Mouse (Mus musculus): ENCODE data around the gene Hacd4. TPM values are rescaled to one million over a fixed set of nuclear protein-coding genes. Genes with fewer than 3 reads are reported as not detected.

Gene Hacd4
- polyA plus RNA-seq, 1 experiment from 2014 or later = 3.8 TPM

GRCm38 (mm10) chr4:88415017-88415416, 23.7 kb downstream of the Hacd4 start:
- H3K4me1 ChIP-seq (ENCODE audit: control insufficient read depth, insufficient read depth, low read length) = no peaks in the 10 kb centered on the region
- 43% methylated on average over 2 of the region's 2 CpGs for WGBS
- H3K27ac ChIP-seq (replicated peaks; ENCODE audit: low read depth, low read length) = no peak overlapping the region
- no peaks in the 10 kb centered on the region for H3K36me3 ChIP-seq (ENCODE audit: control insufficient read depth, insufficient read depth, low read length)
- DNase-seq = no peak
- ATAC-seq (ENCODE audit: low FRiP score, low TSS enrichment) = no peak
- no peaks in the 10 kb centered on the region for H3K9me3 ChIP-seq (ENCODE audit: control insufficient read depth, low read length)
- H3K9ac ChIP-seq (replicated peaks; ENCODE audit: low read length) = no peak overlapping the region
- H3K27me3 ChIP-seq (ENCODE audit: control insufficient read depth, insufficient read depth, low read length) = no peaks in the 10 kb centered on the region
- no peak overlapping the region for H3K4me3 ChIP-seq (replicated peaks; ENCODE audit: low read depth, low read length)
- no peak overlapping the region for H3K4me2 ChIP-seq (ENCODE audit: low read length)

DNA sequence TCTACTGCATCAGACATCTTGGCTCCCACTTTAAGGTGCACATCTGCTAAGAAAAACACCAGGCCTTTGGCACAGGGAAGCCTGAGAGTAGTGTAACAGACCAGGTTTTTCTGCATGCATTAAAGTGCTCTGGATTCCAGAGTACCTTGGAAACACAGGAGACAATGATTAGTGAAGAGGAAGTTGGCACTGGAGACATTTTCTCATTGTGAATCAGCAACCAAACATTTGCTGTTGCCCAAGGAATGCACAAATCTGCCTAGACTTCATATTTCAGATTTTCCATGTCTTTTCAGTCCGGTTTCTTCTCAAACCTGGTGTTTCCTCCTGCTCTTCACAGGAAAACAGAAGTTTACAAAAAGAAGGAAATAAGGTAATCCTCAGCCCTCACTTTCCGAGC, 26.4 kb downstream of the Hacd4 start:
- H3K4me1 ChIP-seq (ENCODE audit: control insufficient read depth, insufficient read depth, low read length) = no peaks in the 10 kb centered on the region
- H3K4me2 ChIP-seq (ENCODE audit: low read length) = no peak overlapping the region
- no peaks in the 10 kb centered on the region for H3K27me3 ChIP-seq (ENCODE audit: control insufficient read depth, insufficient read depth, low read length)
- no peaks in the 10 kb centered on the region for H3K9me3 ChIP-seq (ENCODE audit: control insufficient read depth, low read length)
- no peak for DNase-seq
- H3K36me3 ChIP-seq (ENCODE audit: control insufficient read depth, insufficient read depth, low read length) = no peaks in the 10 kb centered on the region
- H3K4me3 ChIP-seq (replicated peaks; ENCODE audit: low read depth, low read length) = no peak overlapping the region
- ATAC-seq (ENCODE audit: low FRiP score, low TSS enrichment) = no peak
- H3K9ac ChIP-seq (replicated peaks; ENCODE audit: low read length) = no peak overlapping the region
- WGBS = 94% methylated on average over 2 of the region's 2 CpGs
- no peak overlapping the region for H3K27ac ChIP-seq (replicated peaks; ENCODE audit: low read depth, low read length)

GRCm38 (mm10) chr4:88409279-88409678, 29.4 kb downstream of the Hacd4 start:
- DNase-seq (no peak), ATAC-seq (ENCODE audit: low FRiP score, low TSS enrichment) (no peak)
- Histone ChIP-seq H3K27me3 (ENCODE audit: control insufficient read depth, insufficient read depth, low read length) (no peaks in the 10 kb centered on the region), H3K4me2 (ENCODE audit: low read length) (no peak overlapping the region), H3K9ac (replicated peaks; ENCODE audit: low read length) (no peak overlapping the region), H3K4me3 (replicated peaks; ENCODE audit: low read depth, low read length) (no peak overlapping the region), H3K4me1 (ENCODE audit: control insufficient read depth, insufficient read depth, low read length) (peaks cover 3% of the 10 kb centered on the region; the same call in 1 of the 2 replicates), H3K9me3 (ENCODE audit: control insufficient read depth, low read length) (no peaks in the 10 kb centered on the region), H3K36me3 (ENCODE audit: control insufficient read depth, insufficient read depth, low read length) (no peaks in the 10 kb centered on the region), H3K27ac (replicated peaks; ENCODE audit: low read depth, low read length) (no peak overlapping the region)
- 96% methylated on average over 4 of the region's 4 CpGs for WGBS

GRCm38 (mm10) chr4:88406887-88407696, 31.6 kb downstream of the Hacd4 start:
- no peak overlapping the region for H3K9ac ChIP-seq (replicated peaks; ENCODE audit: low read length)
- 57% methylated on average over 4 of the region's 4 CpGs for WGBS
- no peaks in the 10 kb centered on the region for H3K36me3 ChIP-seq (ENCODE audit: control insufficient read depth, insufficient read depth, low read length)

GRCm38 (mm10) chr4:88402884-88403283, 35.8 kb downstream of the Hacd4 start:
- H3K27me3 ChIP-seq (ENCODE audit: control insufficient read depth, insufficient read depth, low read length) = no peaks in the 10 kb centered on the region

More at GRCm38 (mm10) chr4:88406887-88407696, 31.6 kb downstream of the Hacd4 start:
- Histone ChIP-seq H3K4me1 (ENCODE audit: control insufficient read depth, insufficient read depth, low read length) (peaks cover 3% of the 10 kb centered on the region; the same call in 1 of the 2 replicates), H3K27me3 (ENCODE audit: control insufficient read depth, insufficient read depth, low read length) (no peaks in the 10 kb centered on the region), H3K4me2 (ENCODE audit: low read length) (no peak overlapping the region), H3K4me3 (replicated peaks; ENCODE audit: low read depth, low read length) (no peak overlapping the region), H3K9me3 (ENCODE audit: control insufficient read depth, low read length) (no peaks in the 10 kb centered on the region), H3K27ac (replicated peaks; ENCODE audit: low read depth, low read length) (no peak overlapping the region)
- DNase-seq = peak; percentile 79
- peak; percentile 79 for ATAC-seq (ENCODE audit: low FRiP score, low TSS enrichment)

GRCm38 (mm10) chr4:88400992-88401313, 37.8 kb downstream of the Hacd4 start:
- ATAC-seq (ENCODE audit: low FRiP score, low TSS enrichment) = no peak

More at GRCm38 (mm10) chr4:88402884-88403283, 35.8 kb downstream of the Hacd4 start:
- ATAC-seq (ENCODE audit: low FRiP score, low TSS enrichment) (no peak), DNase-seq (no peak)
- WGBS = 95% methylated on average over 6 of the region's 6 CpGs
- Histone ChIP-seq H3K9me3 (ENCODE audit: control insufficient read depth, low read length) (no peaks in the 10 kb centered on the region), H3K36me3 (ENCODE audit: control insufficient read depth, insufficient read depth, low read length) (no peaks in the 10 kb centered on the region), H3K27ac (replicated peaks; ENCODE audit: low read depth, low read length) (no peak overlapping the region), H3K4me2 (ENCODE audit: low read length) (no peak overlapping the region), H3K4me3 (replicated peaks; ENCODE audit: low read depth, low read length) (no peak overlapping the region), H3K4me1 (ENCODE audit: control insufficient read depth, insufficient read depth, low read length) (peaks cover 3% of the 10 kb centered on the region; the same call in 1 of the 2 replicates), H3K9ac (replicated peaks; ENCODE audit: low read length) (no peak overlapping the region)

GRCm38 (mm10) chr4:88400302-88400991, 38.3 kb downstream of the Hacd4 start:
- no peak overlapping the region for H3K4me3 ChIP-seq (replicated peaks; ENCODE audit: low read depth, low read length)
- ATAC-seq (ENCODE audit: low FRiP score, low TSS enrichment) = no peak
- H3K4me2 ChIP-seq (ENCODE audit: low read length) = no peak overlapping the region
- DNase-seq = no peak
- H3K27ac ChIP-seq (replicated peaks; ENCODE audit: low read depth, low read length) = no peak overlapping the region
- no peaks in the 10 kb centered on the region for H3K9me3 ChIP-seq (ENCODE audit: control insufficient read depth, low read length)
- no peak overlapping the region for H3K9ac ChIP-seq (replicated peaks; ENCODE audit: low read length)
- WGBS = 82% methylated on average over 9 of the region's 9 CpGs
- no peaks in the 10 kb centered on the region for H3K4me1 ChIP-seq (ENCODE audit: control insufficient read depth, insufficient read depth, low read length)
- no peaks in the 10 kb centered on the region for H3K36me3 ChIP-seq (ENCODE audit: control insufficient read depth, insufficient read depth, low read length)
- no peaks in the 10 kb centered on the region for H3K27me3 ChIP-seq (ENCODE audit: control insufficient read depth, insufficient read depth, low read length)

More at GRCm38 (mm10) chr4:88400992-88401313, 37.8 kb downstream of the Hacd4 start:
- 83% methylated on average over 7 of the region's 7 CpGs for WGBS
- Histone ChIP-seq H3K4me3 (replicated peaks; ENCODE audit: low read depth, low read length) (no peak overlapping the region), H3K27me3 (ENCODE audit: control insufficient read depth, insufficient read depth, low read length) (no peaks in the 10 kb centered on the region), H3K27ac (replicated peaks; ENCODE audit: low read depth, low read length) (no peak overlapping the region), H3K9ac (replicated peaks; ENCODE audit: low read length) (no peak overlapping the region), H3K4me2 (ENCODE audit: low read length) (no peak overlapping the region), H3K9me3 (ENCODE audit: control insufficient read depth, low read length) (no peaks in the 10 kb centered on the region), H3K36me3 (ENCODE audit: control insufficient read depth, insufficient read depth, low read length) (no peaks in the 10 kb centered on the region), H3K4me1 (ENCODE audit: control insufficient read depth, insufficient read depth, low read length) (no peaks in the 10 kb centered on the region)
- DNase-seq = no peak

DNA sequence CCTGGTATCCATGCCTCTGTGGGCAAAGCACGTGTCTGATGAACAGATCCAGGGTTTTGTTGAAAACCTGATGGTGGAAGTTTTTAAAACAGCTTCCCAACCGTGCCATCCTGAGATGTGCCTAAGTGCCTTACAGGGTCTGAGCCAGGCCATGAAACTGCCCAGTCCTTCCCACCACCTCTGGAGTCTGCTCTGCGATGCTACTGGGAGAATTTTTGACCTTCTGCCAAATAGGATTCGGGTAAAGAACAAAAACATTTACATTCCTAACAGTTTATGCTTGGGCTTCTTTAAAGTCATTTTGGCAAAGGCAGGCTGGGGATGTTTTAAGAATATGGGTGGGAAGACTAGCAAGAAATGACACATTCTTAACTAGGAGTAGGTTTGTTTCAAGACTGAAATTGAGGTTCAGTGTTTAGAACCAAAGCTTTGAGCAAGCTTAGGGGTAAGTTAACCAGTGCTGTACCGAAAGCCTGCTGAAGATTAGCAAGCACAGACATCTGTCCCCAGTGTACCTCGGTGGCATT, 41.7 kb downstream of the Hacd4 start:
- no peak overlapping the region for H3K4me3 ChIP-seq (replicated peaks; ENCODE audit: low read depth, low read length)
- no peak for DNase-seq
- WGBS = 85% methylated on average over 6 of the region's 6 CpGs
- no peak overlapping the region for H3K27ac ChIP-seq (replicated peaks; ENCODE audit: low read depth, low read length)
- no peak overlapping the region for H3K4me2 ChIP-seq (ENCODE audit: low read length)
- no peaks in the 10 kb centered on the region for H3K9me3 ChIP-seq (ENCODE audit: control insufficient read depth, low read length)
- no peak for ATAC-seq (ENCODE audit: low FRiP score, low TSS enrichment)
- H3K27me3 ChIP-seq (ENCODE audit: control insufficient read depth, insufficient read depth, low read length) = no peaks in the 10 kb centered on the region
- H3K36me3 ChIP-seq (ENCODE audit: control insufficient read depth, insufficient read depth, low read length) = no peaks in the 10 kb centered on the region
- H3K9ac ChIP-seq (replicated peaks; ENCODE audit: low read length) = no peak overlapping the region
- H3K4me1 ChIP-seq (ENCODE audit: control insufficient read depth, insufficient read depth, low read length) = no peaks in the 10 kb centered on the region

All from midbrain, embryonic 14.5 days (tissue).